Mouse (Mus musculus): ENCODE results near the gene Tmem150b. TPM values are rescaled to one million over a fixed set of nuclear protein-coding genes. Genes with fewer than 3 reads are reported as not detected.

Tmem150b gene
- total and polyA plus RNA-seq, 3 experiments, result 0.17 TPM; not detected in 2

- H3K79me2 ChIP-seq (replicated peaks; ENCODE audit: control insufficient read depth, extremely low read depth, insufficient read depth, poor library complexity, severe bottlenecking), result no peaks in the 10 kb centered on the region
- dilution Hi-C loops (cut with MboI; ENCODE audit: extremely low pct_ligation_motif_present, extremely low pct_unique_long_range_greater_than_20kb, low sequenced_read_pairs), result no loop called here
- no peak for DNase-seq (ENCODE audit: extremely low read depth)
- H3K36me3 ChIP-seq (replicated peaks in 1 of 2; ENCODE audit: control insufficient read depth in 1 of 2, insufficient read depth in 1 of 2, low read length in 1 of 2), result no peaks in the 10 kb centered on the region
- no peak overlapping the region for H3K4me3 ChIP-seq (replicated peaks in 1 of 3; ENCODE audit: low read depth in 2 of 3, low read length in 2 of 3, poor library complexity in 1 of 3)
- no peak overlapping the region for H3K27ac ChIP-seq (ENCODE audit: insufficient read depth, low read depth)
- in situ Hi-C loops (cut with MboI; ENCODE audit: low pct_ligation_motif_present, low pct_unique_long_range_greater_than_20kb, low sequenced_read_pairs), result no loop called here
- peaks cover 3% of the 10 kb centered on the region for H3K27me3 ChIP-seq (replicated peaks)
- H3K4me2 ChIP-seq (ENCODE audit: insufficient read depth, low read depth, poor library complexity, severe bottlenecking), result no peak overlapping the region
- H3K9ac ChIP-seq (ENCODE audit: insufficient read depth, low read depth), result no peak overlapping the region
- no peaks in the 10 kb centered on the region for H3K9me3 ChIP-seq (replicated peaks; ENCODE audit: low read length)
- H3K4me1 ChIP-seq (ENCODE audit: control insufficient read depth in 1 of 2, insufficient read depth in 2 of 2), result no peaks in the 10 kb centered on the region
- TF ChIP-seq JUND (conservative IDR thresholded peaks at IDR 0.05; ENCODE audit: low read depth, low read length), result no peak
Observed at GRCm38 (mm10) chr7:4693004-4693403, 32.0 kb downstream of the Tmem150b start.

GRCm38 (mm10) chr7:4690951-4691653, 33.9 kb downstream of the Tmem150b start:
- in situ Hi-C loops (cut with MboI; ENCODE audit: low pct_ligation_motif_present, low pct_unique_long_range_greater_than_20kb, low sequenced_read_pairs), result no loop called here
- TF ChIP-seq SMC3 (IDR thresholded peaks at IDR 0.05; ENCODE audit: low read depth, low read length), result no peak
- no peak for TF ChIP-seq MAX (IDR thresholded peaks at IDR 0.05; ENCODE audit: low read length)
- no peak for TF ChIP-seq ZMIZ1 (IDR thresholded peaks at IDR 0.05; ENCODE audit: low read depth, low read length)
- TF ChIP-seq ZKSCAN1 (IDR thresholded peaks at IDR 0.05; ENCODE audit: borderline replicate concordance, low read depth, low read length), result no peak
- TF ChIP-seq POLR2A (IDR thresholded peaks at IDR 0.05; ENCODE audit: low read depth, low read length), result no peak
- TF ChIP-seq ZC3H11A (IDR thresholded peaks at IDR 0.05; ENCODE audit: low read depth, low read length), result no peak
- TF ChIP-seq IRF4 (IDR thresholded peaks at IDR 0.05; ENCODE audit: low read depth, low read length), result no peak
- TF ChIP-seq POLR2AphosphoS2 (IDR thresholded peaks at IDR 0.05; ENCODE audit: low read depth, low read length), result no peak
- no peak for TF ChIP-seq ETS1 (conservative IDR thresholded peaks at IDR 0.05; ENCODE audit: low read depth, low read length)
- TF ChIP-seq TBP (conservative IDR thresholded peaks at IDR 0.05; ENCODE audit: low read depth, low read length), result no peak
- dilution Hi-C loops (cut with MboI; ENCODE audit: extremely low pct_ligation_motif_present, extremely low pct_unique_long_range_greater_than_20kb, low sequenced_read_pairs), result no loop called here
- Histone ChIP-seq H3K27me3 (replicated peaks) (peaks cover 3% of the 10 kb centered on the region), H3K4me1 (ENCODE audit: control insufficient read depth in 1 of 2, insufficient read depth in 2 of 2) (no peaks in the 10 kb centered on the region), H3K4me2 (ENCODE audit: insufficient read depth, low read depth, poor library complexity, severe bottlenecking) (no peak overlapping the region), H3K36me3 (replicated peaks in 1 of 2; ENCODE audit: control insufficient read depth in 1 of 2, insufficient read depth in 1 of 2, low read length in 1 of 2) (no peaks in the 10 kb centered on the region), H3K4me3 (replicated peaks in 1 of 3; ENCODE audit: low read depth in 2 of 3, low read length in 2 of 3, poor library complexity in 1 of 3) (no peak overlapping the region), H3K27ac (ENCODE audit: insufficient read depth, low read depth) (no peak overlapping the region), H3K9me3 (replicated peaks; ENCODE audit: low read length) (no peaks in the 10 kb centered on the region), H3K9ac (ENCODE audit: insufficient read depth, low read depth) (no peak overlapping the region), H3K79me2 (replicated peaks; ENCODE audit: control insufficient read depth, extremely low read depth, insufficient read depth, poor library complexity, severe bottlenecking) (no peaks in the 10 kb centered on the region)
- no peak for DNase-seq (ENCODE audit: extremely low read depth)

DNA sequence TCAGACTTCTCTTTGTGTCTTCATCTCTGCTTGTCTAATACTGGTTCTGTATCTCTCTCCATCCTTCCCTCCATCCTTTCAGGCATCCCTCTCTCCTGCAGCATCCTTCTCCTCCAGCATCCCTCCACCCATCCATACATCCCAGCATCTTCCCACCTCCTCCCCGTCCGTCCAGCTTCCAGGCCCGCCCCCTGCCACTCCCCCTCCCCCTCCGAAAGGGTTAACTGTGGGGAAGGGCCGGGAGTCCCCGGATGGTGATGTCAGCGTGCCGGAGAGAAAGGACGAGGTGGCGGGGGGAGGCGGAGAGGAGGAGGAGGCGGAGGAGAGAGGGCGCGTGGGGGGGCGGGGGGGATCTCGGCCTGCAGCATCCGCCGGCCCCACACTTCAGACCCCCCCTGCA, 34.7 kb downstream of the Tmem150b start, which contains the start of gene Brsk1:
Brsk1 (plus strand) TSS at position 218 of the 400 bp plus-strand sequence.
- Histone ChIP-seq H3K9me3 (replicated peaks; ENCODE audit: low read length) (no peaks in the 10 kb centered on the region), H3K4me1 (ENCODE audit: control insufficient read depth in 1 of 2, insufficient read depth in 2 of 2) (no peaks in the 10 kb centered on the region), H3K27ac (ENCODE audit: insufficient read depth, low read depth) (no peak within 1 kb of the TSS), H3K79me2 (replicated peaks; ENCODE audit: control insufficient read depth, extremely low read depth, insufficient read depth, poor library complexity, severe bottlenecking) (no peaks in the 10 kb centered on the region), H3K4me2 (ENCODE audit: insufficient read depth, low read depth, poor library complexity, severe bottlenecking) (no peak within 1 kb of the TSS; the same call in 1 of the 2 replicates), H3K27me3 (replicated peaks) (peaks cover 3% of the 10 kb centered on the region), H3K9ac (ENCODE audit: insufficient read depth, low read depth) (no peak within 1 kb of the TSS), H3K4me3 (replicated peaks in 1 of 3; ENCODE audit: low read depth in 2 of 3, low read length in 2 of 3, poor library complexity in 1 of 3) (no peak within 1 kb of the TSS), H3K36me3 (replicated peaks in 1 of 2; ENCODE audit: control insufficient read depth in 1 of 2, insufficient read depth in 1 of 2, low read length in 1 of 2) (no peaks in the 10 kb centered on the region)
- DNase-seq (ENCODE audit: extremely low read depth), result no peak
- dilution Hi-C loops (cut with MboI; ENCODE audit: extremely low pct_ligation_motif_present, extremely low pct_unique_long_range_greater_than_20kb, low sequenced_read_pairs), result no loop called here
- in situ Hi-C loops (cut with MboI; ENCODE audit: low pct_ligation_motif_present, low pct_unique_long_range_greater_than_20kb, low sequenced_read_pairs), result no loop called here
- TF ChIP-seq ZNF384 (IDR thresholded peaks at IDR 0.05; ENCODE audit: low read depth, low read length) (no peak), RAD21 (IDR thresholded peaks at IDR 0.05; ENCODE audit: low read depth, low read length) (no peak), TCF12 (IDR thresholded peaks at IDR 0.05; ENCODE audit: low read depth, low read length) (no peak), JUN (IDR thresholded peaks at IDR 0.05; ENCODE audit: insufficient read depth, low read depth, low read length) (no peak), MAZ (IDR thresholded peaks at IDR 0.05; ENCODE audit: low read depth, low read length) (no peak), MYC (IDR thresholded peaks at IDR 0.05; ENCODE audit: low read depth, low read length) (no peak), HCFC1 (IDR thresholded peaks at IDR 0.05; ENCODE audit: low read depth, low read length) (no peak), CHD2 (IDR thresholded peaks at IDR 0.05; ENCODE audit: low read length) (no peak), NRF1 (IDR thresholded peaks at IDR 0.05; ENCODE audit: low read depth, low read length) (no peak), MXI1 (IDR thresholded peaks at IDR 0.05; ENCODE audit: low read depth, low read length) (no peak), MEF2A (IDR thresholded peaks at IDR 0.05; ENCODE audit: borderline replicate concordance, low read depth, low read length) (no peak), GABPA (IDR thresholded peaks at IDR 0.05; ENCODE audit: insufficient replicate concordance, low read depth, low read length) (no peak), JUND (conservative IDR thresholded peaks at IDR 0.05; ENCODE audit: low read depth, low read length) (no peak), USF2 (conservative IDR thresholded peaks at IDR 0.05; ENCODE audit: low read depth, low read length) (no peak), KAT2A (IDR thresholded peaks at IDR 0.05; ENCODE audit: insufficient replicate concordance, low read length) (no peak), ELF1 (IDR thresholded peaks at IDR 0.05; ENCODE audit: low read depth, low read length) (no peak), POLR2A (IDR thresholded peaks at IDR 0.05; ENCODE audit: low read depth, low read length) (no peak)
